Mouse (Mus musculus): Measurements from ENCODE around the gene Tjp3.

Gene Tjp3

GRCm38 (mm10) chr10:81291511-81292104 is at the start of gene Tjp3:
Tjp3 (minus strand) TSS chr10:81291581.
- DNase-seq (ENCODE audit: low read depth, low spot score) = no peak

GRCm38 (mm10) chr10:81340551-81341332 is 49.4 kb upstream of the Tjp3 start:
- DNase-seq (ENCODE audit: low read depth, low spot score) = no peak

GRCm38 (mm10) chr10:81336558-81336957 is 45.2 kb upstream of the Tjp3 start:
- DNase-seq (ENCODE audit: low read depth, low spot score) = no peak

GRCm38 (mm10) chr10:81335393-81336340 is 44.3 kb upstream of the Tjp3 start:
- no peak for DNase-seq (ENCODE audit: low read depth, low spot score)

GRCm38 (mm10) chr10:81334324-81334723 is 42.9 kb upstream of the Tjp3 start:
- DNase-seq (ENCODE audit: low read depth, low spot score) = no peak

- no peak for DNase-seq (ENCODE audit: low read depth, low spot score)
These were observed 40.9 kb upstream of the Tjp3 start for GRCm38 (mm10) chr10:81332277-81332676.

- no peak for DNase-seq (ENCODE audit: low read depth, low spot score)
These were observed 38.6 kb upstream of the Tjp3 start for GRCm38 (mm10) chr10:81330007-81330406.

- no peak for DNase-seq (ENCODE audit: low read depth, low spot score)
These were observed 38.0 kb upstream of the Tjp3 start for GRCm38 (mm10) chr10:81329194-81329975.

GRCm38 (mm10) chr10:81328386-81328785 is 37.0 kb upstream of the Tjp3 start, which contains the start of gene Tbxa2r:
Tbxa2r (plus strand) TSS chr10:81328731.
- no peak for DNase-seq (ENCODE audit: low read depth, low spot score)

GRCm38 (mm10) chr10:81327959-81328358 is 36.6 kb upstream of the Tjp3 start:
- DNase-seq (ENCODE audit: low read depth, low spot score) = no peak

GRCm38 (mm10) chr10:81326858-81327257 is 35.5 kb upstream of the Tjp3 start:
- no peak for DNase-seq (ENCODE audit: low read depth, low spot score)

GRCm38 (mm10) chr10:81325781-81326180 is 34.4 kb upstream of the Tjp3 start:
- DNase-seq (ENCODE audit: low read depth, low spot score) = no peak

- DNase-seq (ENCODE audit: low read depth, low spot score) = no peak
These were observed 33.8 kb upstream of the Tjp3 start for GRCm38 (mm10) chr10:81325176-81325575.

GRCm38 (mm10) chr10:81323791-81324530 is 32.6 kb upstream of the Tjp3 start:
- no peak for DNase-seq (ENCODE audit: low read depth, low spot score)

- no peak for DNase-seq (ENCODE audit: low read depth, low spot score)
These were observed 31.9 kb upstream of the Tjp3 start for GRCm38 (mm10) chr10:81323141-81323775.

GRCm38 (mm10) chr10:81322444-81322843 is 31.1 kb upstream of the Tjp3 start:
- DNase-seq (ENCODE audit: low read depth, low spot score) = no peak

- no peak for DNase-seq (ENCODE audit: low read depth, low spot score)
These were observed 30.1 kb upstream of the Tjp3 start for GRCm38 (mm10) chr10:81321436-81321835.

GRCm38 (mm10) chr10:81320550-81321347 is 29.4 kb upstream of the Tjp3 start, which contains the start of gene Cactin:
Cactin (plus strand) TSS chr10:81321103.
- peak; percentile 100 for DNase-seq (ENCODE audit: low read depth, low spot score)
